Mouse (Mus musculus) natural killer cell, adult 2 months (primary cell): ENCODE measurements around the gene Emc7.
"Not testable (repeated sequence)": the region's sequence is repeated elsewhere in the genome, so short reads cannot be mapped to it uniquely, and the experiment has no call there.

Source experiments
- DNase-seq, 2 experiments: peaks; one replicate each; pipeline ENCODE4 v3.0.0; 2022; ENCODE audit warnings: low spot score in 2 of 2

Emc7 gene

GRCm38 (mm10) chr2:112454862-112455564 lies at the start of gene Emc7:
Emc7 (plus strand) TSS chr2:112454997.
- DNase-seq, result peak; percentile 93 to 96

- no peak for DNase-seq
These were observed 47.8 kb upstream of the Emc7 start for GRCm38 (mm10) chr2:112407030-112407429.

- no peak for DNase-seq
These were observed 29.5 kb upstream of the Emc7 start for GRCm38 (mm10) chr2:112425308-112425707.

GRCm38 (mm10) chr2:112428534-112428933 lies 26.3 kb upstream of the Emc7 start:
- not testable (repeated sequence) for DNase-seq

GRCm38 (mm10) chr2:112429665-112430064 lies 25.1 kb upstream of the Emc7 start:
- DNase-seq, result no peak

GRCm38 (mm10) chr2:112430403-112430802 lies 24.4 kb upstream of the Emc7 start:
- DNase-seq, result no peak

- no peak for DNase-seq
These were observed 22.3 kb upstream of the Emc7 start for GRCm38 (mm10) chr2:112432523-112432922.

- DNase-seq, result no peak
These were observed 21.4 kb upstream of the Emc7 start for GRCm38 (mm10) chr2:112433359-112433758.

GRCm38 (mm10) chr2:112436292-112436691 lies 18.5 kb upstream of the Emc7 start:
- DNase-seq, result no peak

GRCm38 (mm10) chr2:112437589-112437988 lies 17.2 kb upstream of the Emc7 start:
- no peak for DNase-seq

- DNase-seq, result no peak
These were observed 11.3 kb upstream of the Emc7 start for GRCm38 (mm10) chr2:112443491-112443890.

- DNase-seq, result no peak
These were observed 9.3 kb upstream of the Emc7 start for GRCm38 (mm10) chr2:112445511-112445910.

GRCm38 (mm10) chr2:112448046-112448445 lies 6.8 kb upstream of the Emc7 start:
- DNase-seq, result peak in 1 of 2 experiments; percentile 2

GRCm38 (mm10) chr2:112448510-112449059 lies 6.2 kb upstream of the Emc7 start:
- DNase-seq, result no peak

GRCm38 (mm10) chr2:112449597-112450296 lies 5.0 kb upstream of the Emc7 start:
- peak in 1 of 2 experiments; percentile 31 for DNase-seq

GRCm38 (mm10) chr2:112452513-112452912 lies 2.3 kb upstream of the Emc7 start:
- not testable (repeated sequence) for DNase-seq

GRCm38 (mm10) chr2:112454125-112454861 lies 504 bp upstream of the Emc7 start:
- DNase-seq, result no peak

- DNase-seq, result no peak
These were observed 5.8 kb downstream of the Emc7 start for GRCm38 (mm10) chr2:112460557-112460956.

GRCm38 (mm10) chr2:112469542-112469941 lies 14.7 kb downstream of the Emc7 start:
- DNase-seq, result no peak

GRCm38 (mm10) chr2:112470961-112471381 lies 16.2 kb downstream of the Emc7 start:
- DNase-seq, result no peak

GRCm38 (mm10) chr2:112472076-112472475 lies 17.3 kb downstream of the Emc7 start:
- DNase-seq, result no peak
